Mouse (Mus musculus): Measurements from ENCODE around the gene Tut1. TPM values are rescaled to one million over a fixed set of nuclear protein-coding genes. Genes with fewer than 3 reads are reported as not detected.

Gene Tut1
- total RNA-seq, 2 experiments from 2014 or later: 7.2 to 8.8 TPM

- intact Hi-C loops (cut with DNase I): no loop called here
- no peak for DNase-seq (ENCODE audit: low spot score)
Measured at GRCm38 (mm10) chr19:8975491-8975890, 21.8 kb downstream of the Tut1 start.

DNA sequence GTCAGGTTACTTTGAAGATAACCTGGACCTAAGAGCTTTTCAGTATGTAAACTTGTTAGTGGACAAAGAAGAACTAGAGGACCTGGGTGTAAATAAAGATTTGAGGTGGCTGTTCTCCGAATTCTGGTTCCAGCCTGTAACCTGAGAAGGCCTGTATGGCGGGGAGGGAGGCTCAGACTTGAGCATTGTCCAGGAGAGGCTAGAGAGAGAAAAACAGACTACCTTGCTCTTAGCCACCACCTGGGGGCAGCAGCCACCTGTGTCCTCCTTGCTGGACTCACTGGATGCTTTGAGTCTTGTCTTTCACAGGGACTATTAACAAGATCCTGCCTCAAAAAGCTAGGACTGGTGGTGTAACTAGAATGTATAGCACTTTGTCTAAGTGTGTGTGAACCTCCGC is 22.9 kb downstream of the Tut1 start:
- intact Hi-C loops (cut with DNase I): loop anchor here (1.0 to 2.0 kb wide), 2 partner anchors 106 to 132 kb away; no protein-coding TSS in a partner anchor
- DNase-seq (ENCODE audit: low spot score): no peak

DNA sequence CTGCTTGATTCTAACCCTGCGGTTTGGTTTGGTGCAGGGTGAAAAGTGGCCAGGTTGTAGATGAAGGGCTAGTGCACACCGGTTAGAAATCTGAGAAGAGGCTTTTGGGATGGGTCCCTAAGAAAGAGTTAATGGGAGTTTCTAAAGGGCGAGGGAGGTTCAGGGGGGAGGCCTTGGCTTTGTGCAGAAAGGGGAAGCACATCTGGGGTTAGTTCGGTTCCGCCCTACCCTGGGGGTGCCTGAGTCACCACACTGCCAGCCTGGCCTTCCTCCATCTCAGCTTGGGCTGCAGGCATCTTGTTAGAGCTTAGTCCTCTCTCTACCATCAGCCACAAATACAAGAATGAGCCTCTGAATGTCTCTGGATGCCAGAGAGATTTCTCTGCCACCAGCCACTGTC is 27.1 kb downstream of the Tut1 start:
- intact Hi-C loops (cut with DNase I): no loop called here
- DNase-seq (ENCODE audit: low spot score): no peak

DNA sequence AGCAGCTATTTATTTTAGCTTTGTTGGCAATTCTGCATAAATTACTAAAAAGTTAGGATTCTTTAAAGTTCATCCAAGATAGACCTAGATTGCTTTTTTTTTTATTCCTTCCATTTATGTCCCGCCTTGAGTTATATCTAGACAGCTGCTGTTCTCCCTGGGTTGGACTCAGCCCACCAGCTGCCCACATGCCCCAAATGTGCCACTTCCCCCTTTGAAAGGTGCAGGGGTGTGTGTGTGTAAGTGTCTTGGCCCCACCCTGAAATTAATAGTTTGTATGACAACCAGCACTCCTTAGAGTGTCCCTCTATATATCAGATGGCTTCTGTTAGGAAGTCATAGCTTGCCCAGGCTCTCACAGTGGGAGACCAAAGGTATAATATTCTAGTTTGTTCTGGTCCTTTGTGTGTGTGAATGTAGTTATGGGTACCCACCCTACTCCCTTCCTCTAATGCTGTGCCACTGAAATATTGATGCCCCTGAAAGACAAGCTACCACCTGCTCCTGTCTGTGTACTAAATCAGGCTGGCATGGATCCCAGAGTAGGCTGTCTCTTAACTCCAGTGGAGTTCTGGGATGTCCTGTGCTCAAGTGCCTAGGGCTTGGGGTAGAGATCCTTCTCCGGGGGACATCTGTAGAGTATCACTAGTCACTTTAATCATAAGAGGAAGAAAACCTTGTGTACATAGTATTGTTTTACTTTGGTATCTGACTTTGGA is 28.0 kb downstream of the Tut1 start:
- no peak for DNase-seq (ENCODE audit: low spot score)
- intact Hi-C loops (cut with DNase I): no loop called here

DNA sequence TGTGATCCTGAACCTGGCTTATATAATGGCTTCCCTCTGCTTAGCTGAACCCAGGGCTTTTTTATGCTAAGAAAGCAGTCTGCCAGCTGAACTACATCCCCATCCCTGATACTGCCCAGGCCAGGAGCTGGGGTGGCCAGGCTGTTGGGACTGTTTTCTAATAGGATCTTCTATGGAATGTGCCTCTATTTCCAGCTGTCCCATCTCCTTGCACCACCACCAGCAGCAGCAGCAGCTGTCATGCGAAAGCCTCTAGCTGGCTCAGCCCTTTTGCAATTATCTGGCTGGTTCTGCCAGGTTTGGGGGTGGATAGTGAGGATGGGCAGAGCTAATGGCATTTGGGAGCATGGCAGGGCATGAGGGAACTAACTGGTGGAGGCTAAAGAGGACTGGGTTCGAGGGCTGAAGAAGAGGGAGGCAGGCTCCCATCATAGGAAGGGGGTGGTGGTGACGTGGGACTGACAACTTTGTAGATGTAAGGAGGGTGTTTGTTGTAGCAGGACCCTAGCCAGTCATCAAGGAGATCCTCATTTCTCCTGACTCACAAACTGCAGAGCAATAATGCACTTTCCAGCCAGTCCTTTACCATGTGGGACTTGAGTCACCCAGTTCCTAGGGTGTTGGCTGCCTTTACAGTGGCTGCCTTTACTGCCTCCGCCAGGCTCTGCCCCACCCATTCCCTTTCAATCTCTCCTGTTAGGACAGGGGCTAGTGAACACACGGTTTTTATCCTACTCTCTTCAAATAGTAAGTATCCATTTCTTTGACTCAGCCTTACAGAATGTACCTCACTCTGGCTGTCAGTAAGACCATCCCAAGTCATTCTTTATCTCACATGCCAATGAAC is 28.9 kb downstream of the Tut1 start:
- DNase-seq (ENCODE audit: low spot score): no peak
- intact Hi-C loops (cut with DNase I): no loop called here

- intact Hi-C loops (cut with DNase I): no loop called here
- DNase-seq (ENCODE audit: low spot score): peak; percentile 50
Measured at GRCm38 (mm10) chr19:8983150-8983650, 29.6 kb downstream of the Tut1 start.

GRCm38 (mm10) chr19:8984255-8984868 is 30.7 kb downstream of the Tut1 start:
- intact Hi-C loops (cut with DNase I): no loop called here

GRCm38 (mm10) chr19:8985891-8986290 is 32.2 kb downstream of the Tut1 start:
- intact Hi-C loops (cut with DNase I): no loop called here

More at GRCm38 (mm10) chr19:8984255-8984868, 30.7 kb downstream of the Tut1 start:
- peak; percentile 67 for DNase-seq (ENCODE audit: low spot score)

DNA sequence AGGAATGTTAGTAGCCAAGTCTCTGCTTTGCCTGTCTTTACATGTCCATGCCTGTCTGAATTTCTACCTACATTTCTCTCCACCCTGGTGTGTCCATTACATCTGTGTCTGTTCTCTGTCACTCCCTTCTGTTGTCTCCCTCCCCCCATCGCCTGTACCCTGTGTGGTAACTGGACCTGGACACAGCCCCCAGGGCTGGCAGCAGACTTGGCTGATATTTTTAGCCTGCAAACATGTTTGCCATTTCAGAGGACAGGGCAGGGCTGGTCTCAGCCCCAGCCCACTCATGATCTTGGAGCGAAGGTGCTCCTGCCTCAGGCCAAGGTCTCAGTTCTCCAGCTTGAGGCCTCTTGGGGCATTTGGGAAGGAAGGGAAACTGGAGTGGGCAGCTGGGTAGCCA is 34.2 kb downstream of the Tut1 start:
- intact Hi-C loops (cut with DNase I): no loop called here

More at GRCm38 (mm10) chr19:8985891-8986290, 32.2 kb downstream of the Tut1 start:
- DNase-seq (ENCODE audit: low spot score): no peak

DNA sequence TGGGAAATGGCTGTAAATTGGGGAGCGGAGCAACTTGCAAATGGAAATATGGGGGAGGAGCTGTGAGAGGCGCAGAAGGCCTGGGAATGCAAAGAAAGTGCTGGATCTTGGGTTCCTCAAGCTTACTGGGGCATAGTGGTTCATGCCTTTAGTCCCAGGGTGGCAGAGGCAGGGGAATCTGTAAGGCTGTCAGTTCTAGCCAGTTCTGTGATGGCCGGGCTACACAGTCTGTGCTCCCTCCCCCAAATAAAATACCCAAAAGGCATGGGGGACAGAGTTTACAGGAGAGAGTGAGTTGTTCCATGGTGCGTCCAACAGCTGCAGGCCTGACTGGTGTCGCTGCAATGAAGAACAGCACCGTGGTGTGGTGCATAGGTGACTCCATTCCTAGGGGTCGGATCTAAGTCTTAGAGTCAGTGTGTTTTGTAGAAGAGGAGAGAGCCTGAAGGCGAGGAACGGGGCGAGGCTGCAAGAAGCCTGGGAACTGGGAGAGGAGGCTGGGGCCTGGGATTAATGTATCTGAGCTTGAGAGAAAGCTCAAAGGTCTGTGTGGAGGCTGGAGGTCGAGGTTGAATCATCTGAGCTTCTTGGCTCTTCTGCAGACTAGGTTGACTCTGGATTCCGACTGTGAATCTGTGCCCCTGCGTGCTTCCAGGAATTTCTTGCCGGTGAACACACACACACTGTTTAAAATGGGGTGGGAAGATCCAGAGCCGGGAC is 34.9 kb downstream of the Tut1 start:
- intact Hi-C loops (cut with DNase I): no loop called here
- DNase-seq (ENCODE audit: low spot score): no peak

More for the DNA sequence above, 34.2 kb downstream of the Tut1 start:
- DNase-seq (ENCODE audit: low spot score): no peak

- intact Hi-C loops (cut with DNase I): no loop called here
- peak; percentile 84 for DNase-seq (ENCODE audit: low spot score)
Measured at GRCm38 (mm10) chr19:8989066-8989566, 35.5 kb downstream of the Tut1 start, which contains the start of gene Ahnak. Gene Ahnak, plus strand, starts transcription at chr19:8989284.

DNA sequence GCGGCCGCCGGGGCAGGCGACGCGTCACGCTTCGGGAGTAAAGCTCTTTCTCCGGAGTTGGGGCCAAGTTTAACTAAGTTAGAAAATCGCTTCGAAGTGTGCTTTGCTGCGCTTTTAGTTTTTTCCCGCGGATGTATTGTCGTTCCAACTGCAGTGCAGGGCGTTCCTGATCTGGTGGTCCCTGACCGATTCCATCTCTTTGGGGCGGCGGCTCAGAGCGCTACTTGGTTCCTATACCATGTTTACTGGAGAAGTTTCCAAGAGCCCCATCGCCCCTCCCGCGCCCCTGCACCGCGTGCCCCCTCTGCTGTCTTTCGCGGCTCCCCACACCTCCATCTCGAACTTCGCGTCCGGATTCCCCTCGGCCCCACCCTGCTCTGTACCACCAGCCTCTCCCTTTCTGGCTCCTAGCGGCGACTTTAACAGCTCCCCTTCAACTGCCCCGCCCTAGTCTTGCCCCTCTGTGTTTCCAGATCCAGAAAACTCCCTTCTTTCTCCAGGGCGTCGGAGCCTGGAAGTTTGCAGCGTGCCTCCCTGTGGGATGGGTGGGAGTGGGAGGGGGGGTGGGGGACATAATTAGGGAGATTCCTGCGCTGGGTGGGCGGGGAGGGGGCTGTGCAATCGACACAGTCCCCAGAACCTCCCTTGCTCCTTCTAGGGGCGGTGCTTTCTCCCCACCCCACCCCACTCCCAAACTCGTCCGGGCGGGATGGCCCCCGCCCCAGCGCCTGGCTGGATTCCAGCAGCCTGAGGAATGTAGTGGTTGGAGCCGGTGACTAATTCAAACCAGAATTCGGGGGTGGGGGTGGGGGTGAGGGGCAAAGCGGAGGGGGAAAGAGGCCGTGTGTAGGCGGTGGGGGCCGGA is 36.2 kb downstream of the Tut1 start:
- DNase-seq (ENCODE audit: low spot score): peak; percentile 90
- intact Hi-C loops (cut with DNase I): no loop called here

DNA sequence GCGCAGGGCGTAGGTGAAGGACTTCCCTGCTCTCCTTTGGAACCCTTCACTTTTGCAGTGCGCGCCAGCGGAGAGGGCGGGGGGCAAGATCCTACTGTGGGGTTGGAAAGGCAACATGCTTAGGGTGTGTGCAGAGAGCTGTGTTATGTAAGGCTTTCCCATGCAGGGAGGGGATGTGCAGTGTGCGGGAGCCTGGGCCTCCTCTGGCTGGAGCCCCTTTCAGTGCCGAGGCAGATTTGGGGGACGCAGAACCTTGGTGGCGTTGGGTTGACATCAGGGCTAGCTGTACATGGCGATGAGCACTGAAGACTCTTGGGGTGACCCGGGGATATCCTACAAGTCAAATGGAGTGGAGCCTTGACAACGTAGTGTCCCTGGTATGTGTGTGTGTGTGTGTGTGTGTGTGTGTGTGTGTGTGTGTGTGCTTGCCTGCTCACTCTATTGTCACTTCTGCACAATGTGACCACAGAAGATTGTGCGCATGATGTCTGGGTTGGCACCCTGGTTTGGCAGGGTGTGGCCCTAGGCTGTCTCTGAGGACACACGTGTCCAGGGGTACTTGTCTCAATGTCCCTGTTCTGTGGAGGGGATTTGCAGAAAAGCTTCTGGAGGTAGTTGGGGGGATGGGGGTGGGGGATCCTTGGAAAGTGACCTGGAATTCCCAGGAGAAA is 36.9 kb downstream of the Tut1 start:
- no peak for DNase-seq (ENCODE audit: low spot score)

DNA sequence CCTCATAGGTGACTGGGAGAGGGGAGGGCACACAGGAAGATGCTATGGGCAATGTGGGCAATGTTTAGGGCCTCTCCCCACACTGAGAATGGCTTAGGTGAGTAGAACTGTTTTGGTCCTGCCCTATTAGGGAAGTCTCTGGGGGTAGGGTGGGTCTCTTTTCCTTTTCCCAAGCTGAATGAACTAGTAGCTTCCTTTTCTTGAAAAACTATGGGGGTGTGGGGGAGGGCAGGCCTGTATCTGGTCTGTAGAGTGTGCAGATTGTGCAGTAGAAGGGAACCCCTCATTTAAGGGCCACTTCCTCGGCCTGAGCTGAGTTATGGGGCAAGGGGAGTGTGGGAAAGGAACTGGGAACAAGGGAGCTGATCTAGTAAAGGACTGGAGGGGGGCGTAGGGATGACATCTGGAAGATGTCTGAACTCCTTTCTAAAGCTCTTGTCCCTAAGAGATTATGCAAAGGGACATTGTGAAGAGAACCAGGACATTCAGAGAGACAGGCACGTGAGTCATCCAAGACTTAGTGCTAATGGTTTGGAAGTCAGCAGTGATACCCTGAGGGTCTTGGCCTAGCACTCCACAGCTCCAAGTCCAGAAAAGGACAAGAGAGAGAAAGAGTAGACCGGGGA is 37.7 kb downstream of the Tut1 start:
- no peak for DNase-seq (ENCODE audit: low spot score)
- intact Hi-C loops (cut with DNase I): no loop called here

More for the DNA sequence above, 36.9 kb downstream of the Tut1 start:
- intact Hi-C loops (cut with DNase I): no loop called here

DNA sequence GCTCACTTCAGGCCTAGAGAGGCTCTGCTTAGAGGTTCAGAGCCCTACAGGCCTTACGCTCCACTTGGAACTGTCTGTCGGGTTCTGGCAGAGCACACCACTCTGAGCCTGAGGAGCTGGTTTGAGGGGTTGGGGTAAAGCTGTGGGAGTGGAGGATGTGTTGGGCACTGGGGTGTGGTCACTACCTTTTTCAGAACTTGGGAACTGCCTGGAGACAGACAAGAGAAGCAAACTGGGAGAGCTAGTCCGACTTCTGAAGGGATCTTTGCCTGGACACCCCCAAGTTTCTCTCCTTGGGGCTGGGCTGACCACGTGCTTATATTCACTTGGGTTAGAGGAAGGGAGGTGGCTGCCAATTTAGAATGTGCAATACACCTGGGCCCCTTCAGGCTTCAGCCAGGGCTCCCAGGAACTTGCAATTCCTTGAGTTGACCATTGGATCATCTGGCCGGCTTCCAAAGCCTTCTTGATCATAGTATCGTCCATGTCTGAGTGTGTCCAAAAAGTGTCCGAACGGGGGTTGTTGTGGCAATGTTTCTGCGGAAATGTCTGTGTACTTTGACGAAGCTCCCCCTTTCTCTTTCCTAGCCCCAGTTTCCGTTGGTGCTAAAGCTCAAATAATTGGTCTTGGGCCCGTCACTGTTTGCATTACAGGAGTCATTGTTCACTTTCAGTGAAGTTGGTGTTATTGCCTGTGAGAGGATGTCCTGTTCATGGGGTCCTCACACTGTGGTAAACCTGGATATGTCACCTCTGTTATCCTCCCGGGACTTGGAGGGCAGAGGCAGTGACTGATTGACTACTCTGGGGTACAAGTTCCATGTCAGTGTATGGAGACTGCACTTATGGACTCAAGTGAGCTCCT is 38.5 kb downstream of the Tut1 start:
- DNase-seq (ENCODE audit: low spot score): no peak
- intact Hi-C loops (cut with DNase I): loop anchor here (2.0 kb wide), 1 partner anchor 91 kb away; no protein-coding TSS in a partner anchor

DNA sequence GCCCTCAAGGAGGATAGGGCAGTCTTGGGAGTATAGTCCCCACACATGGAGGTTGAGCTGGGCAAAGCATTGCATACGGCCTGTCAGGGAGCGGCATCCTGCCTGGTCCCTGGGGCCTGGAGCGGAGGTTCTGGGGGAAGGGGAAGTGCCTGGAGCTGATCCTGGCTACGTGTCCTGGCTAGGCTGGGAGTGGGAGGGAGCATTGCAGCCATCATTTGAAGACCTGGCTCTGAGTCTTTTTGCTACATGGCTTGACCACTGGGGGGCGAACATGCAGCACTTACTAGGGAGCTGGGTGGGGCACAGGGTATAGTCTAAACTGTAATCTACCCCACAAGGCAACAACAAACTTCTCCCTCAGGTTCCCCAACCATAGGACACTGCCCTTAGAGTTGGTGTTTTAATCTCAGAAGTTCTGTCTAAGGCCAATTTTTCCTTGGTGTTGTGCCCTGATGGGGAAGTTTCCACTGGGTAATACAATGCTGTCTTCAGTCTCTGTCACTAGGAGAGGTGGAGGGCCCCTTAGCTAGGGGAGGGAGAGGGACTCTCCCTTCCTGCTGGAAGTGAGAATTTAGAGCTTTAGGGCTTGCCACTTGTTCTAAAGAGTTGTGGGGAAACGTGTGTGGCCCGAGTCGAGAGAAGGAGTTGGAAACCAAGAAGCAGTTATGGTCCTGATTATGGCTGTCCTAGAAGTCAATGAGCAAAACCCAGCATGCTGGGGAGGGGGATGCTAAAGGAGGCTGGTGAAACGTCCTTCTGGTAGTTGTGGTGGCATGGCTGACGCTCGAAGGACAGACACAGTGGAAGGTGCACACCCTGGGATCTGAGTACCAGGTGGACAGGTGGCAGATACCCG is 39.4 kb downstream of the Tut1 start:
- peak; percentile 88 for DNase-seq (ENCODE audit: low spot score)
- intact Hi-C loops (cut with DNase I): loop anchor here (2.0 kb wide), 1 partner anchor 90 kb away; no protein-coding TSS in a partner anchor
